Mouse (Mus musculus) ovary, postnatal 14 days (tissue): ENCODE data around the gene Tmem206.
A peak's percentile ranks its signal among the peaks of the same experiment; 100 is the strongest.

Experiments
- DNase-seq: peaks from one replicate; pipeline ENCODE4 v3.0.0; 2022; ENCODE audit warnings: low spot score

Gene Tmem206

GRCm38 (mm10) chr1:191311296-191311898 is 14.3 kb upstream of the Tmem206 start:
- DNase-seq, result no peak

- DNase-seq, result peak; percentile 81
Measured at GRCm38 (mm10) chr1:191312513-191312941, 13.2 kb upstream of the Tmem206 start.

DNA sequence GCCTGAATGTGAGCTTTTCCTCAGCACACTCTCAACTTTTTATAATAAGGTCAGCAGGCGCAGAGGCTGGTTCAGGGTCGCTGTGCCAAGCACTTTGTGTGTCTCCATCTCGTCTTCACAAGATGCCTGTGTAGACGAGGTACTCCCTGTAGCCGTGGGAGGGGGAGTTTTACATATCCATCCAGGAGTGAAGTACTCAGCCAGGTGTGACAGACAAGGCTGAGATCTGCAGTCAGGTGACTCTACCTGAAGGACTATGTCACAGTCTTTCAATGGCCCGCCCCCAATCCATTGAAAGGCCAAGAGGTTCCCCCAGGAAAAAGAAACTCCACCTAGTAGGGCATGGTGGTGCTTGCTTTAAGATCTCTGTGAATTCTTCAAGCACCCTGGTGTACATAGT is 12.6 kb upstream of the Tmem206 start:
- no peak for DNase-seq

GRCm38 (mm10) chr1:191313926-191314325 is 11.8 kb upstream of the Tmem206 start:
- DNase-seq, result no peak

- DNase-seq, result no peak
Measured at GRCm38 (mm10) chr1:191316818-191317217, 8.9 kb upstream of the Tmem206 start.

GRCm38 (mm10) chr1:191317591-191318196 is 8.0 kb upstream of the Tmem206 start, which contains the start of gene Nenf:
TSS of gene Nenf (minus strand) at chr1:191318194.
- DNase-seq, result peak; percentile 72

DNA sequence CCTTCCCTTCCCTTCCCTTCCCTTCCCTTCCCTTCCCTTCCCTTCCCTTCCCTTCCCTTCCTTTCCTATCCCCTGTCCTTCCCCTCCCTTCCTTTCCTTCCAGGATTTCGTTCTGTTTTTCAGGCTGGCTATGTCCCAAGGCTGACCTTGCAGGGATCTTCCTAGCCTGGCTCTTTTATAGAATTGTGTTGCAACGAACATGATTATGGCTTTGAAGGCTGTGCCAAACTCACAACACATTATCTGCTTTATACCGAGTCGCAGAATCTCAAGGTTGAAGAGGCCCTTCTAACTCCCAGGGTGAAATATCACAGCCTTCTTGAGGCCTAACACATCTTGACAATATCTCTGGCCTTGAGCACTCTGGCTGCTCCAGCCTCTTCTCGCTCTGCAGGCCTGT is 7.0 kb upstream of the Tmem206 start:
- DNase-seq, result peak; percentile 44

GRCm38 (mm10) chr1:191323381-191323780 is 2.3 kb upstream of the Tmem206 start:
- no peak for DNase-seq

GRCm38 (mm10) chr1:191324733-191325590 is 750 bp upstream of the Tmem206 start:
- DNase-seq, result no peak

- DNase-seq, result peak; percentile 29
Measured at GRCm38 (mm10) chr1:191326233-191326882, 646 bp downstream of the Tmem206 start.

- DNase-seq, result no peak
Measured at GRCm38 (mm10) chr1:191327258-191327657, 1.5 kb downstream of the Tmem206 start.

- peak; percentile 43 for DNase-seq
Measured at GRCm38 (mm10) chr1:191328019-191328441, 2.3 kb downstream of the Tmem206 start.

GRCm38 (mm10) chr1:191330356-191330755 is 4.6 kb downstream of the Tmem206 start:
- DNase-seq, result no peak

- DNase-seq, result no peak
Measured at GRCm38 (mm10) chr1:191334500-191334899, 8.8 kb downstream of the Tmem206 start.

- DNase-seq, result no peak
Measured at GRCm38 (mm10) chr1:191339876-191340275, 14.2 kb downstream of the Tmem206 start.

DNA sequence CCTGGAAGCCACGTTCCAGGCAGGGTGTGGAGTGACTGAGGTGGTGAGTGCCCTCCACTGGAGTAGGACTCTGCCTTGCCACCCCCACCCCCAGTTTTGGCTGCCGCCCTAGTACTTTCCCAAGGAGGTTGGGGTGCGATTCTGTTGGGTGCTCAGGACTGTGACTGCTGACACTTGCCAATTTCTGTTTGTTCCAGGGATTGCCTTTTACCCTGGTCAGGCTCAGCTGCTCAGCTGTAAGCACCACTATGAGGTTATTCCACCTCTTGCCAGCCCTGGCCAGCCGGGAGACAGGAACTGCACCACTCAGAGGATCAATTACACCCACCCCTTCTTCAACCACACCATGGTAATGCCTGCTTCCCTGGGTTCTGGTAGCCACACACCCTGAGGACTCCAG is 14.8 kb downstream of the Tmem206 start:
- no peak for DNase-seq

DNA sequence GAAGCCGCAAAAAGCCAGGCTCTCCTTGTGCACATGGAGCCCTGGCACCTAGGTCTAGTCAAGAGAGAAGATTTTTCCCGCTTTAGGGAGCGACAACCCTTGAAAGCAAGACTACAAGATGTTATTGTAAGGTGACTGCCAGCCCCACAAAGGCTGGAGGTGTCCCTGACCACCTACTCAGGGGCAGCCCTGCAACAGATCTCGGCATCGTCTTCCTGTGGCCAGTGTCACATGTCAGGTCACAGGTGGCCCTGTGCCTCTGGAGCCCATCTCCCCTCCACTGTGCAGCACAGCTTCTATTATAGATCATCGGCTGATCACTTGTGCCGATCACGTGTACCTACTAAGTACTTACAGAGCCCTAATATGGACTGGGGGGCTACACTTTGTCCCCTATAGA is 21.9 kb downstream of the Tmem206 start:
- no peak for DNase-seq

- DNase-seq, result no peak
Measured at GRCm38 (mm10) chr1:191348592-191348991, 22.9 kb downstream of the Tmem206 start.

GRCm38 (mm10) chr1:191348996-191349395 is 23.3 kb downstream of the Tmem206 start:
- no peak for DNase-seq

- DNase-seq, result no peak
Measured at GRCm38 (mm10) chr1:191349486-191350037, 23.9 kb downstream of the Tmem206 start.

DNA sequence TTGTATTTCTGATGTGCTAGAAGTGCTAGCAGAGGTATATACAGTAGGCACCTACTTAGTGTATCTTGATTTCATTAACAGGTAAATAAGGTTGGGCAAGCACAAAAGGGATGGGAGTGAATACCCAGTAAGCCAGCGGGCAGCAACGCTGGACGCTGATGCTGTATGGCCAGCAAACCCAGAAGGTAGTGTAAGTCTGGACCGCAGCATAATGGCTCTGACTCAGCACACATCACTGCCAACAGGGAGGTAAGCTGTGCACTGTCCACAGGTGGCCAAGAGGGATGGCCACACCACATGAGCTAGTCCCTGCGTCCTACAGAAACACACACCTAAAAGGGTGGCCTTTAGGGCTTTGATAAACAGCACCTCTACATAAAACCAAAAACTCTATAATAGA is 24.6 kb downstream of the Tmem206 start:
- no peak for DNase-seq
